1 mouse cellular context compared by ENCODE assay signal in the genomic region with DNA sequence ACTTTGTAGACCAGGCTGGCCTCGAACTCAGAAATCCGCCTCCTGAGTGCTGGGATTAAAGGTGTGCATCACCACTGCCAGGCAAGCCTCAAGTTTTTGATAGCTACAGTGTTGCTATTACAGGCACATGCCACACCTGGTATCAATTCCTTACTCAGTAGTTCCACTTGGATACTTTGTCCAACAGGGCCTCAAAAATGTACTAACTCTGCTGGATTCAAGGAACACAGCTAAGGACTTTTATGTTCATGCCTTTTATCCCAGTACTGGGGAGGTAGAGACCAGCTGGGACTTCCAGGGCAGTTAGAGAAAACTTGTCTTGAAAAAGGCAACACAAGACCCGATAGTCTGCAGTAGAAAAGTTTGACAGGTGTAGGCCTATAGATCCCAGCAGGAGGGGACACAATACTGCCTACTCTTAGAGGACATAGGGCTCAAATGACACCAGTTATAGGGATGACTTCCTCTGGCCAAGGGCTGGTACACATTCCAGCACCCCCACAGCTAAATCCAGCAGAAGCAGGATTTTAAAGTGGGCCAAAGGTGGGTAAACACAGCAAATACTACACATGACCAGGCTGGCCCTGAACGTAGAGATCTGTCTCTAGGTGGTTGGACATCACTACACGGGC.
A peak's percentile ranks its signal among the peaks of the same experiment; 100 is the strongest.
TF ChIP-seq lines count a peak whose summit lies in the region.

No protein-coding gene starts in this region.

TF ChIP-seq in MEL, 35 proteins besides CTCF, POLR2A, EP300 and RAD21:
- TF ChIP-seq ETS1 (IDR thresholded peaks at IDR 0.05; ENCODE audit: low read depth, low read length) (no peak), ZC3H11A (IDR thresholded peaks at IDR 0.05; ENCODE audit: low read depth, low read length) (no peak), SIN3A (IDR thresholded peaks at IDR 0.05; ENCODE audit: low read length) (0 out of 2 replicates have a peak, but pooled peaks have one; percentile 29), ELF1 (IDR thresholded peaks at IDR 0.05; ENCODE audit: low read depth, low read length) (no peak), KAT2A (conservative IDR thresholded peaks at IDR 0.05; ENCODE audit: low read depth, low read length) (no peak), UBTF (IDR thresholded peaks at IDR 0.05; ENCODE audit: borderline replicate concordance, insufficient read depth, low read depth, low read length) (no peak), TCF12 (IDR thresholded peaks at IDR 0.05; ENCODE audit: low read depth, low read length) (no peak), HCFC1 (IDR thresholded peaks at IDR 0.05; ENCODE audit: low read depth, low read length) (no peak), NELFE (IDR thresholded peaks at IDR 0.05; ENCODE audit: low read depth, low read length) (peak; percentile 53; the same call in 1 of the 2 replicates), JUND (IDR thresholded peaks at IDR 0.05; ENCODE audit: low read depth, low read length) (no peak), CHD2 (IDR thresholded peaks at IDR 0.05; ENCODE audit: low read length) (peak; percentile 9), MAX (IDR thresholded peaks at IDR 0.05; ENCODE audit: low read length) (no peak), USF1 (IDR thresholded peaks at IDR 0.05; ENCODE audit: low read depth, low read length) (no peak), TAL1 (IDR thresholded peaks at IDR 0.05; ENCODE audit: low read length) (no peak), POLR2AphosphoS2 (IDR thresholded peaks at IDR 0.05; ENCODE audit: low read length) (peak; percentile 98), E2F4 (IDR thresholded peaks at IDR 0.05; ENCODE audit: borderline replicate concordance, low read depth, low read length) (no peak), ZKSCAN1 (IDR thresholded peaks at IDR 0.05; ENCODE audit: low read depth, low read length) (no peak; the same call in 1 of the 2 replicates), MYC (IDR thresholded peaks at IDR 0.05; ENCODE audit: low read depth, low read length) (no peak), GABPA (IDR thresholded peaks at IDR 0.05; ENCODE audit: low read depth, low read length) (no peak), RCOR1 (IDR thresholded peaks at IDR 0.05; ENCODE audit: low read depth, low read length) (peak; percentile 8), NRF1 (IDR thresholded peaks at IDR 0.05; ENCODE audit: insufficient read depth, low read depth, low read length, poor library complexity, severe bottlenecking) (no peak), CHD1 (IDR thresholded peaks at IDR 0.05; ENCODE audit: low read depth, low read length) (no peak), BHLHE40 (IDR thresholded peaks at IDR 0.05; ENCODE audit: borderline replicate concordance, low read depth, low read length) (0 out of 2 replicates have a peak, but pooled peaks have one; percentile 45), GATA1 (IDR thresholded peaks at IDR 0.05; ENCODE audit: low read depth, low read length) (no peak), MYB (IDR thresholded peaks at IDR 0.05; ENCODE audit: low read depth, low read length) (peak; percentile 44; the same call in 1 of the 2 replicates), SMC3 (IDR thresholded peaks at IDR 0.05; ENCODE audit: low read depth, low read length) (peak; percentile 1; the same call in 1 of the 2 replicates), ZNF384 (IDR thresholded peaks at IDR 0.05; ENCODE audit: low read depth, low read length) (no peak), USF2 (IDR thresholded peaks at IDR 0.05; ENCODE audit: borderline replicate concordance in 1 of 2, insufficient read depth in 1 of 2, low read depth in 1 of 2, low read length in 2 of 2) (no peak), ZMIZ1 (IDR thresholded peaks at IDR 0.05; ENCODE audit: low read depth, low read length) (0 out of 2 replicates have a peak, but pooled peaks have one; percentile 1), MEF2A (IDR thresholded peaks at IDR 0.05; ENCODE audit: extremely low read depth, insufficient replicate concordance, low read depth, low read length, poor library complexity, severe bottlenecking) (no peak), POLR2AphosphoS5 (IDR thresholded peaks at IDR 0.05; ENCODE audit: borderline replicate concordance, low read depth, low read length) (no peak), MXI1 (IDR thresholded peaks at IDR 0.05; ENCODE audit: low read depth, low read length) (no peak), MAFK (IDR thresholded peaks at IDR 0.05; ENCODE audit: borderline replicate concordance, low read depth, low read length) (peak; percentile 40; the same call in 1 of the 2 replicates), TBP (IDR thresholded peaks at IDR 0.05; ENCODE audit: low read depth, low read length) (0 out of 2 replicates have a peak, but pooled peaks have one; percentile 36), MAZ (IDR thresholded peaks at IDR 0.05; ENCODE audit: low read depth, low read length) (no peak)
TF ChIP-seq in MEL: peak in this region for 11.
